Mouse (Mus musculus) large intestine, adult 2 months (tissue): ENCODE results near the gene Usp10. TPM values are rescaled to one million over a fixed set of nuclear protein-coding genes. Genes with fewer than 3 reads are reported as not detected.

Experiments used
- DNase-seq: peaks from one replicate; pipeline ENCODE4 v3.0.0-alpha.2; 2012; ENCODE audit warnings: low read depth, low spot score
- WGBS: fragments of 180-500 bp; shearing (Covaris S2); methylation state at CpG from one replicate; pipeline ENCODE4 v1.1.7; 2018; 5-methylcytosine and 5-hydroxymethylcytosine counted together
- polyA plus RNA-seq: library from polyadenylated mRNA; depleted of rRNA; stranded (reverse); fragments of >200 nt; gene quantifications from 2 replicates; pipeline ENCODE4 v1.2.3, GENCODE M21; 2012; rRNA removed

The Usp10 gene
- polyA plus RNA-seq, 1 experiment, result 104 TPM

GRCm38 (mm10) chr8:120004154-120004702 lies 94.1 kb downstream of the Usp10 start:
- no peak for DNase-seq
- WGBS, result 28% methylated on average over 14 of the region's 14 CpGs

- no peak for DNase-seq
- 26% methylated on average over 2 of the region's 2 CpGs for WGBS
These were observed 94.7 kb downstream of the Usp10 start for GRCm38 (mm10) chr8:120004705-120005381.

- 49% methylated on average over 9 of the region's 9 CpGs for WGBS
These were observed 96.5 kb downstream of the Usp10 start for GRCm38 (mm10) chr8:120006645-120007160.

More at GRCm38 (mm10) chr8:120006645-120007160, 96.5 kb downstream of the Usp10 start:
- DNase-seq, result no peak

Other genes starting within 250 kb of the Usp10 start
- gene Wfdc1, start 244.0 kb upstream of the Usp10 start, polyA plus RNA-seq, result 26.6 and 26.8 TPM in 2 replicates
- gene Atp2c2, start 210.4 kb upstream of the Usp10 start, polyA plus RNA-seq, result 7.9 and 9.5 TPM in 2 replicates
- gene Tldc1, start 131.9 kb upstream of the Usp10 start, polyA plus RNA-seq, result 7.3 and 9.0 TPM in 2 replicates
- gene Cotl1, start 69.8 kb upstream of the Usp10 start, polyA plus RNA-seq, result 241 and 255 TPM in 2 replicates
- 7.5 and 11.0 TPM in 2 replicates for gene Klhl36, start 48.1 kb upstream of the Usp10 start, polyA plus RNA-seq
- 31.5 and 41.1 TPM in 2 replicates for gene Gm20388, start 481 bp downstream of the Usp10 start, polyA plus RNA-seq
- gene Crispld2, start 82.1 kb downstream of the Usp10 start, polyA plus RNA-seq, result 8.4 and 10.8 TPM in 2 replicates
- 120 and 150 TPM in 2 replicates for gene Zdhhc7, start 191.1 kb downstream of the Usp10 start, polyA plus RNA-seq
- 9.7 and 10.6 TPM in 2 replicates for gene 6430548M08Rik, start 203.8 kb downstream of the Usp10 start, polyA plus RNA-seq